Mouse (Mus musculus) embryonic facial prominence, embryonic 15.5 days (tissue): ENCODE measurements at regions not wholly inside any gene's neighbourhood (a gene's known extent, or its start where the extent isn't known, plus 50 kb on each side); places are given as distances from the start of the nearest gene placed in this dataset.
A peak's percentile ranks its signal among the peaks of the same experiment; 100 is the strongest.

Source experiments
- ATAC-seq: fragments of 200-750 bp; cut with Nextera tagmentation; 2 replicates; pipeline ENCODE4 v1.8.0; 2017; ENCODE audit warnings: low read depth, moderate TSS enrichment; ENCODE audit not compliant: insufficient number of reproducible peaks, low FRiP score, low TSS enrichment
- H3K27ac ChIP-seq: fragments of 300-500 bp; sonication (generic); replicated peaks from 2 replicates; pipeline ENCODE4 v1.5.1; 2015; ENCODE audit warnings: mild to moderate bottlenecking, inconsistent platforms
- H3K27me3 ChIP-seq: fragments of 300-500 bp; sonication (generic); 2 replicates; pipeline ENCODE4 v1.6.1; 2015; ENCODE audit warnings: inconsistent platforms
- H3K36me3 ChIP-seq: fragments of 300-500 bp; sonication (generic); 2 replicates; pipeline ENCODE4 v1.6.1; 2015; ENCODE audit warnings: mild to moderate bottlenecking, inconsistent platforms
- H3K4me1 ChIP-seq: fragments of 300-500 bp; sonication (generic); 2 replicates; pipeline ENCODE4 v1.6.1; 2015; ENCODE audit warnings: inconsistent platforms
- H3K4me2 ChIP-seq: fragments of 300-500 bp; sonication (generic); replicated peaks from 2 replicates; pipeline ENCODE4 v1.6.1; 2015; ENCODE audit warnings: mild to moderate bottlenecking, inconsistent platforms
- H3K4me3 ChIP-seq: fragments of 300-500 bp; sonication (generic); replicated peaks from 2 replicates; pipeline ENCODE4 v1.5.1; 2015; ENCODE audit warnings: mild to moderate bottlenecking, inconsistent platforms
- H3K9ac ChIP-seq: fragments of 300-500 bp; sonication (generic); 2 replicates; pipeline ENCODE4 v1.6.1; 2015; ENCODE audit warnings: inconsistent platforms
- H3K9me3 ChIP-seq: fragments of 300-500 bp; sonication (generic); replicated peaks from 2 replicates; pipeline ENCODE4 v1.6.1; 2016; ENCODE audit warnings: inconsistent platforms
- WGBS: fragments of 180-500 bp; shearing (Covaris S2); methylation state at CpG from one replicate; pipeline ENCODE4 v1.1.7; 2015; 5-methylcytosine and 5-hydroxymethylcytosine counted together

DNA sequence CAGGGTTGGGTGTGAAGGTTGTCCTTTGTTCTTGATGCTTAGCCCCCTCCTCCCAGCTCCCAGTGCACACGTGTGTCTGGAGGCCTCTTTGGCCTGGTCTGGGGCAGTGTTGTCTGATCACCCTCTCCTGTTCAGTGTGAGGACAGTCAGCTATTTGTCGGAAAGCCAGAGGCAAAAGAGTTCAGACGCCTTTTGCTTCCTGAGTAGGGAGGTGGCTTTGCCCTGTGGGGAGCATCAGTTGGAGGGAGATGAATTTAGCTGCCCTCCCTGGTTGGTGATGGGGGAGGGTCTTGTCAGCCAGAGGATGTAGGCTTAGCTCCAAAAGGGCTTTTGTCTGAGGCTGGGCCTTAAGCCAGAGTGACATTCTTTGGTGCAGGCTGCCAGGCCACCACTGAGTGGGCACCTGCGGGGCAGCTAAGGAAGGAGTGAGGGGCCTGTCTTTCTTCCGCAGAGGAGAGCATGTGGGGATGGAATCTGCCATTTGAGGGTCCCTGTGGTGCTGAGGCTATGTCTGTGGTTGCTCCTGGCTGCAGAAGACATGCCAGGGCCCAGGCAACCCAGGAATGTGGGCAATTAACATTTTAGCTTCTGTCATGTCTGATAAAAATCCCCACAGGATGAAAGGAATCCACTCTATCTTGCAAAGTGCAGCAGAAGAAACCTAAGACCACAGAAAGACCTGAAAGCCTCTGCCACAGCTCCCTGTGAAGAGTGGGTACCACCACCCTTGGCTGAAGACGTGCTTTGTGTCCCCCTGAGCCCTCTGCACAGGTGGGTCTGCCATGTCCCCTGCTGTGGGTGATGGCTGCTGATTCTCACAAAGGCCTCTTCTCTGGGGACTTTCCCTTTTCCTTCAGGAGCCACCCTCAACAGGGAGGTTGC is 265.6 kb downstream of the Gm49356 start:
- Histone ChIP-seq H3K4me1 (peaks cover 18% of the 10 kb centered on the region), H3K4me3 (no peak overlapping the region), H3K9ac (no peak overlapping the region), H3K27me3 (no peaks in the 10 kb centered on the region), H3K36me3 (no peaks in the 10 kb centered on the region), H3K27ac (0 out of 2 replicates have a peak overlapping the region, but pooled peaks have one; percentile 17), H3K4me2 (no peak overlapping the region), H3K9me3 (no peaks in the 10 kb centered on the region)
- WGBS, result 20% methylated on average over 6 of the region's 6 CpGs
- peak; percentile 63 for ATAC-seq

- no peak overlapping the region for H3K4me2 ChIP-seq
- no peaks in the 10 kb centered on the region for H3K36me3 ChIP-seq
- H3K9ac ChIP-seq, result no peak overlapping the region
- no peak overlapping the region for H3K4me3 ChIP-seq
- H3K27me3 ChIP-seq, result no peaks in the 10 kb centered on the region
- H3K27ac ChIP-seq, result no peak overlapping the region
- ATAC-seq, result no peak
- H3K9me3 ChIP-seq, result no peaks in the 10 kb centered on the region
- H3K4me1 ChIP-seq, result peaks cover 18% of the 10 kb centered on the region
These were observed 266.2 kb downstream of the Gm49356 start for GRCm38 (mm10) chr15:59155289-59155623.

- ATAC-seq, result no peak
- Histone ChIP-seq H3K4me1 (peaks cover 18% of the 10 kb centered on the region), H3K9ac (no peak overlapping the region), H3K9me3 (no peaks in the 10 kb centered on the region), H3K27me3 (no peaks in the 10 kb centered on the region), H3K36me3 (no peaks in the 10 kb centered on the region), H3K4me3 (no peak overlapping the region), H3K27ac (no peak overlapping the region; the same call in 1 of the 2 replicates), H3K4me2 (no peak overlapping the region)
- WGBS, result 59% methylated on average over 7 of the region's 7 CpGs
These were observed 267.2 kb downstream of the Gm49356 start for GRCm38 (mm10) chr15:59156328-59156727.

- H3K4me3 ChIP-seq, result no peak overlapping the region
- no peaks in the 10 kb centered on the region for H3K9me3 ChIP-seq
- no peaks in the 10 kb centered on the region for H3K36me3 ChIP-seq
- H3K9ac ChIP-seq, result no peak overlapping the region
- no peaks in the 10 kb centered on the region for H3K27me3 ChIP-seq
- 89% methylated on average over 4 of the region's 4 CpGs for WGBS
- no peak for ATAC-seq
- H3K4me1 ChIP-seq, result peaks cover 18% of the 10 kb centered on the region
- H3K4me2 ChIP-seq, result no peak overlapping the region
- H3K27ac ChIP-seq, result no peak overlapping the region
These were observed 269.7 kb downstream of the Gm49356 start for GRCm38 (mm10) chr15:59158760-59159159.

DNA sequence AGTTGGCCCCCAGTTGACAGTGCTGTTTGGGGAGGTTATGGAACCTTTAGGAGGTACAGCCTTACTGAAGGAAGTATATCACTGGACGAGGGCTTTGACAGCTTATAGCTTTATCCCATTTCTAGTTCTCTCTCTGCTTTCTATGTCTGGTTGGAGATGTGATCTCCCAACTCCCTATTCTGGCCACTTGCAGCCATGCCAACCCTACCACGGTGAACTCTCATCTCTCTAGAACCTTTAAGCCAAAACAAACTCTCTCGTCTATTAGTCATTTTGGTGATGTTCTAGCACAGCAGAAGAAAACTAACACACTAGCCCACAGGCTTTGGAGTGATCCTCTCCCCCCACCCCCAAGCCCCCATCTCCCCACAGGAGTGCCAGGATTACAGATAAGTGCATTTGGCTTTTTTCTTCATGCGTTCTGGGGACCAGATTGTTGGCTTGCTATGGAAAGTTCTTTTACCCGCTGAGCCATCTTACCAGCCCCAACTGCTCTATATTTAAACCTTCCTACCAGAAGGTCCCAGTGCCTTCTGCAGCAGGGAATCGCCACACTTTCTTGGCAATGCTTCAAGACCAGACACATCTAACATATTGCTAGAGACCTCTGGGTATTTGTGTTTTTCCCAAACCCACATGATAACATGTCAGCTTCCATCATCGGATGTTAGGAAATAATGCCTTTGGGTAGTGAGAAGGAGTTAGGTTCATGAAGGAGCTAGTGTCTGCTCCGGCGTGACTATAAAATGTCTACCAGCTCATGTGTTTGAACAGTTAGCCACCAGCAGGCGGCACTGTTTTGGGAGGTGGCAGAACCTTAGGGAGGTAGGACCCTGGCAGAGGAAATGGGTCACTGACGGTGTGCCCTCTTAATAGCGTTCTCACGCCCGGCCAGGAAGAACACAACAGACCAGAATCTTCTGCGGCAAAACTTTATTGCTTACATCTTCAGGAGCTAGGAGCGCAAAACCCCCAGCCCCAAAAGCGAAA is 272.1 kb downstream of the Gm49356 start:
- H3K27ac ChIP-seq, result no peak overlapping the region
- no peak overlapping the region for H3K9ac ChIP-seq
- 91% methylated on average over 15 of the region's 17 CpGs for WGBS
- H3K9me3 ChIP-seq, result no peaks in the 10 kb centered on the region
- no peaks in the 10 kb centered on the region for H3K4me1 ChIP-seq
- no peak overlapping the region for H3K4me3 ChIP-seq
- no peak for ATAC-seq
- no peak overlapping the region for H3K4me2 ChIP-seq
- H3K27me3 ChIP-seq, result no peaks in the 10 kb centered on the region
- H3K36me3 ChIP-seq, result no peaks in the 10 kb centered on the region

DNA sequence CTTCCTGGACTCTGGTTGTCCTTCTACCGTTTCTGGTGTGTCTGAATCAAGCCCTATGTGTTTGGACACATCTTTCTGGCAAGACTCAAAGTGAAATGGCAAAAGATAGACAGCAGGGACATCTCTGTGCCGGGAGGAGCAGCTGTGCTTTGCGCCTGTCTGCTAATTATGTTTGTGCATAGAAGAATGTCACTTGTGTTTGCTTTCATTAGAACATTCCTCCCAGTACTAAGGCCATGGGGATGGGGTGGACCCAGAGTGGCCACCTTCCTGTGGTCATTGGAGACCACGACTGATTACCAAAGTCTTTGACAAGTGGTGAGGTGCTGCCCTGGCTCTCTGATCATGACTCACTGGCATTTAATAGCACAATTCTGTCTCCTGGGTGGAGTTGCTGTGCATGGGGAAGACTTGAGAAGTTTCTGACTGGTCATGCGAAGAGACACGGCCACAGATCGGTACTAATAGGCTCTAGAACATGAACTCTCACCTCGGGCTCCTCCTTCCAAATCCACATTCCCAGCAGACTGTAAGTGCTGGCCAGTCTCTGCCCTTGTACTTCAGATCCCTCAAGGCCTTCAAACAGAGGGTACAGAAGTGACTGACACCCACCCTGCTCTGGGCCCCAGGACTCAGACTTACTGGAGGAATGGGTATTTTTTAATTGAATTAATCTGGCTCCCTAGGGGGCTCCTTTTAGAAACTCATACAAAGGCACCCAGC is 279.0 kb downstream of the Gm49356 start:
- ATAC-seq, result no peak
- no peaks in the 10 kb centered on the region for H3K4me1 ChIP-seq
- no peaks in the 10 kb centered on the region for H3K27me3 ChIP-seq
- H3K27ac ChIP-seq, result no peak overlapping the region
- whole genome bisulfite sequencing, result 82% methylated on average over 8 of the region's 8 CpGs
- H3K36me3 ChIP-seq, result no peaks in the 10 kb centered on the region
- no peak overlapping the region for H3K4me3 ChIP-seq
- H3K9me3 ChIP-seq, result no peaks in the 10 kb centered on the region
- no peak overlapping the region for H3K4me2 ChIP-seq
- no peak overlapping the region for H3K9ac ChIP-seq

GRCm38 (mm10) chr15:59168660-59169170 is 279.6 kb downstream of the Gm49356 start:
- Histone ChIP-seq H3K27ac (no peak overlapping the region), H3K9me3 (no peaks in the 10 kb centered on the region), H3K36me3 (no peaks in the 10 kb centered on the region), H3K4me3 (no peak overlapping the region), H3K4me2 (no peak overlapping the region), H3K27me3 (no peaks in the 10 kb centered on the region), H3K9ac (no peak overlapping the region), H3K4me1 (no peaks in the 10 kb centered on the region)
- WGBS, result 78% methylated on average over 4 of the region's 4 CpGs
- no peak for ATAC-seq

DNA sequence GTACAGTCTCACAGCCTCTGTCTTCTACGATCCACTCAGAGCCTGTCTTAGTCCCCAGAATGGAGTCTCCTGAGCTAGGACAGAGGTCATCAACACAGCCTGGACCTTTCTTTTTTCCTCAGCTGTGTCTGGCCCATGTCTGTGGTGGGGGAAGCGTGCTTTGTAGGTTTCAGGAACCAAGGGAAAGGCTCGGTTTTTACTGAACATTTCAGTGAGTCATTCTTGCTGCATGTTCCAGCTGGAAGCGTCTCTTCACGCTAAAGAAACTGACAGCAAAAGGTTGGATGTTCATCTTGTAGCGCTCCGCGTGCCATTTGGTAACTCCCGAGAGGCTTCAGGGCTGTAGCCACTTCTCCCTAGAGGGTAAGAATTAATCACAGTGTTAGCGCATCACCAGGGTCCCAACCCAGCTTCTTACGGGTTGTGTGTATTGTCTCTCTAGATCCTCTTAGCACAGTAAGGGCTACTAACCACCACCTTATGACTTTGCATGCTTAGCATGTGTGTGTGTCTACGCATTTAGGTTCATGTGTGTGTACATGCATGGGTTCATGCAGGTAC is 280.2 kb downstream of the Gm49356 start:
- H3K27ac ChIP-seq, result no peak overlapping the region
- H3K4me1 ChIP-seq, result 0 out of 2 replicates have a peak, but pooled peaks cover 5% of the 10 kb centered on the region
- no peak overlapping the region for H3K9ac ChIP-seq
- no peak for ATAC-seq
- no peak overlapping the region for H3K4me3 ChIP-seq
- no peaks in the 10 kb centered on the region for H3K27me3 ChIP-seq
- WGBS, result 86% methylated on average over 12 of the region's 12 CpGs
- H3K9me3 ChIP-seq, result no peaks in the 10 kb centered on the region
- no peak overlapping the region for H3K4me2 ChIP-seq
- H3K36me3 ChIP-seq, result no peaks in the 10 kb centered on the region

GRCm38 (mm10) chr15:59169831-59170230 is 280.7 kb downstream of the Gm49356 start:
- WGBS, result 89% methylated on average over 3 of the region's 3 CpGs
- Histone ChIP-seq H3K27me3 (no peaks in the 10 kb centered on the region), H3K9me3 (no peaks in the 10 kb centered on the region), H3K36me3 (no peaks in the 10 kb centered on the region), H3K4me3 (no peak overlapping the region), H3K9ac (no peak overlapping the region), H3K27ac (no peak overlapping the region), H3K4me2 (no peak overlapping the region), H3K4me1 (0 out of 2 replicates have a peak, but pooled peaks cover 5% of the 10 kb centered on the region)
- no peak for ATAC-seq

GRCm38 (mm10) chr15:59171120-59171519 is 282.0 kb downstream of the Gm49356 start:
- 27% methylated on average over 6 of the region's 6 CpGs for WGBS
- no peak for ATAC-seq
- Histone ChIP-seq H3K4me1 (0 out of 2 replicates have a peak, but pooled peaks cover 5% of the 10 kb centered on the region), H3K4me2 (no peak overlapping the region), H3K36me3 (no peaks in the 10 kb centered on the region), H3K4me3 (no peak overlapping the region), H3K9ac (no peak overlapping the region), H3K27ac (no peak overlapping the region), H3K9me3 (no peaks in the 10 kb centered on the region), H3K27me3 (no peaks in the 10 kb centered on the region)
